Mouse (Mus musculus) bone marrow, adult 2 months (tissue): ENCODE data around the gene Armc12. TPM values are rescaled to one million over a fixed set of nuclear protein-coding genes. Genes with fewer than 3 reads are reported as not detected.

Experiments
- H3K27ac ChIP-seq: fragments of 200-500 bp; 2 replicates; pipeline ENCODE4 v1.5.1; 2012; ENCODE audit warnings: low read depth, mild to moderate bottlenecking, control low read depth, inconsistent platforms, low read length; ENCODE audit not compliant: control insufficient read depth, poor library complexity, insufficient read depth
- H3K4me1 ChIP-seq: fragments of 200-500 bp; 2 replicates; pipeline ENCODE4 v1.6.1; 2011; ENCODE audit warnings: low read length; ENCODE audit not compliant: control insufficient read depth, insufficient read depth
- H3K4me3 ChIP-seq: fragments of 200-500 bp; replicated peaks from 2 replicates; pipeline ENCODE3; 2011; ENCODE audit warnings: mild to moderate bottlenecking, low read depth, low read length, control low read depth; ENCODE audit not compliant: control insufficient read depth
- CTCF ChIP-seq: fragments of 200-500 bp; IDR thresholded peaks from 2 replicates; pipeline ENCODE4 v1.5.1; 2011; ENCODE audit warnings: low read length, control low read depth; ENCODE audit not compliant: control insufficient read depth, insufficient read depth
- POLR2A ChIP-seq: fragments of 200-500 bp; IDR thresholded peaks from 2 replicates; pipeline ENCODE4 v1.6.1; 2011; ENCODE audit warnings: low read depth, mild to moderate bottlenecking, control low read depth, low read length, borderline replicate concordance; ENCODE audit not compliant: control insufficient read depth
- WGBS: fragments of 180-500 bp; shearing (Covaris S2); methylation state at CpG from one replicate; pipeline ENCODE4 v1.1.7; 2018; 5-methylcytosine and 5-hydroxymethylcytosine counted together
- polyA plus RNA-seq: library from polyadenylated mRNA; stranded (reverse); fragments of >200 nt; gene quantifications from 2 replicates; pipeline ENCODE4 v1.2.4, GENCODE M21; 2011; ENCODE audit warnings: low replicate concordance; ENCODE audit not compliant: missing spikeins, insufficient read depth, insufficient read length

Gene Armc12
- polyA plus RNA-seq, 1 experiment, result not detected

GRCm38 (mm10) chr17:28575244-28576125 is 44.9 kb downstream of the Armc12 start, which contains the start of gene Lhfpl5:
Gene Lhfpl5 (plus strand): TSS chr17:28575641.
- Histone ChIP-seq H3K4me1 (no peaks in the 10 kb centered on the region; the same call in 1 of the 2 replicates), H3K4me3 (no peak within 1 kb of the TSS), H3K27ac (no peak within 1 kb of the TSS)
- WGBS, result 15% methylated on average over 50 of the region's 50 CpGs
- TF ChIP-seq POLR2A, result no peak
- TF ChIP-seq CTCF, result no peak

GRCm38 (mm10) chr17:28580396-28580795 is 49.8 kb downstream of the Armc12 start:
- Histone ChIP-seq H3K4me3 (no peak overlapping the region), H3K4me1 (no peaks in the 10 kb centered on the region), H3K27ac (no peak overlapping the region)
- WGBS, result 8% methylated on average over 9 of the region's 9 CpGs
- no peak for TF ChIP-seq CTCF

GRCm38 (mm10) chr17:28581056-28581455 is 50.5 kb downstream of the Armc12 start:
- H3K4me3 ChIP-seq, result no peak overlapping the region
- no peaks in the 10 kb centered on the region for H3K4me1 ChIP-seq
- 61% methylated on average over 2 of the region's 2 CpGs for WGBS
- TF ChIP-seq CTCF, result peak; percentile 12; the same call in 1 of the 2 replicates
- TF ChIP-seq POLR2A, result no peak
- H3K27ac ChIP-seq, result no peak overlapping the region

GRCm38 (mm10) chr17:28586509-28586908 is 55.9 kb downstream of the Armc12 start:
- H3K27ac ChIP-seq, result no peak overlapping the region
- no peak overlapping the region for H3K4me3 ChIP-seq
- peaks cover 1% of the 10 kb centered on the region; the same call in 1 of the 2 replicates for H3K4me1 ChIP-seq
- WGBS, result 88% methylated on average over 3 of the region's 3 CpGs
- TF ChIP-seq CTCF, result no peak
- no peak for TF ChIP-seq POLR2A

- Histone ChIP-seq H3K4me1 (peaks cover 4% of the 10 kb centered on the region; the same call in 1 of the 2 replicates), H3K4me3 (no peak overlapping the region), H3K27ac (peak overlapping the region; percentile 64)
- no peak for TF ChIP-seq CTCF
- TF ChIP-seq POLR2A, result no peak
- WGBS, result 42% methylated on average over 2 of the region's 2 CpGs
Observed at GRCm38 (mm10) chr17:28588591-28588990, 58.0 kb downstream of the Armc12 start.

Other genes starting within 250 kb of the Armc12 start
- gene Fance, start 217.3 kb upstream of the Armc12 start, polyA plus RNA-seq, result 24.9 and 40.5 TPM in 2 replicates
- 776 and 1,141 TPM in 2 replicates for gene Rpl10a, start 202.3 kb upstream of the Armc12 start, polyA plus RNA-seq
- gene Tead3, start 180.0 kb upstream of the Armc12 start, polyA plus RNA-seq, result 1.1 and 2.8 TPM in 2 replicates
- gene Tulp1, start 165.6 kb upstream of the Armc12 start, polyA plus RNA-seq, result 1.9 and 7.8 TPM in 2 replicates
- gene Fkbp5, start 13.3 kb upstream of the Armc12 start, polyA plus RNA-seq, result 29.4 and 48.6 TPM in 2 replicates
- gene Clpsl2, start 18.6 kb downstream of the Armc12 start, polyA plus RNA-seq, result not detected in 2 replicates
- not detected in 2 replicates for gene Clps, start 30.0 kb downstream of the Armc12 start, polyA plus RNA-seq
- gene Lhfpl5, start 44.8 kb downstream of the Armc12 start, polyA plus RNA-seq, result not detected in 2 replicates
- 67.3 and 78.8 TPM in 2 replicates for gene Srpk1, start 91.9 kb downstream of the Armc12 start, polyA plus RNA-seq
- gene Slc26a8, start 159.4 kb downstream of the Armc12 start, polyA plus RNA-seq, result 5.3 and 5.9 TPM in 2 replicates
- gene Mapk14, start 160.5 kb downstream of the Armc12 start, polyA plus RNA-seq, result 35.7 and 100 TPM in 2 replicates
- gene AC170998.1, start 195.3 kb downstream of the Armc12 start, polyA plus RNA-seq, result 2.7 and 6.1 TPM in 2 replicates
- 37.7 and 70.0 TPM in 2 replicates for gene Mapk13, start 238.5 kb downstream of the Armc12 start, polyA plus RNA-seq